Mouse (Mus musculus) CD4-positive naive resting alpha-beta T cell, adult 76 days (primary cell): ENCODE measurements around the gene Gm26965. TPM values are rescaled to one million over a fixed set of nuclear protein-coding genes. Genes with fewer than 3 reads are reported as not detected.

Experiments
- total RNA-seq: library from RNA; stranded (reverse); gene quantifications from one replicate; pipeline ENCODE4 v1.2.4, GENCODE M21; 2023

Gene Gm26965
- 1.1 TPM for total RNA-seq

DNA sequence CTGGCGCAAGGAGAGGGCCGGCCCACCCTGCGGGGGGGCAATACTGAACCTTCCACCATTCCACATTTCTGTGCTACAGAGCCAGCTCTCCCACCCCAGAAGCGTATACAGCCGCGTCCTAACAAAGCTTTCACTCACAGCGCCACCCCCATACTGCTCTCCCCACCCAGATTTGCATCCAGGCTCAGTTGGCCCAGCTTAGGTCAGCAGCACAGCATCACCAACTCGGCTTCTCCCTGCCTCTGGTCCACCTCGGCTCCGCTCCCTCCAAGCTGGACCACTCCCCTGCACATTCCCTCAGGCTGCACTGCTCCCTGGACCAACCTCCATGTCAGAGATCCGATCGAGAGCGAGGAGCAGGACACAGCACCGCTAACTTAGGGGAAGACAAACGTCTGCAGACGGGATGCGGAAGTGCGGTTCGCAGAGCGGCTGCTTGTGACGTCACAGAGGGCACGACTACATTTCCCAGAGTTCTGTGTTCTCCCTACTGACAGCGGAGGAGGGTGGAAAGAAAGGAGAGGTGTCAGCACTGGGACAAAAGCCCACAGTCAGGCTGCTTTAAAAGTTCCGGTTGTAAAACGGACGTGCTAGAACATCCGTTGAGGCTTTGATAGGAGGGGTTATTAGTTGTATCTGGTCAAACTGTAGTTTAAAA is at the start of gene Gm26965, which contains the start of gene Zfp87:
Gm26965 (minus strand) TSS at position 399 of the 658 bp plus-strand sequence.
Zfp87 (minus strand) TSS at position 425 of the 658 bp plus-strand sequence.

DNA sequence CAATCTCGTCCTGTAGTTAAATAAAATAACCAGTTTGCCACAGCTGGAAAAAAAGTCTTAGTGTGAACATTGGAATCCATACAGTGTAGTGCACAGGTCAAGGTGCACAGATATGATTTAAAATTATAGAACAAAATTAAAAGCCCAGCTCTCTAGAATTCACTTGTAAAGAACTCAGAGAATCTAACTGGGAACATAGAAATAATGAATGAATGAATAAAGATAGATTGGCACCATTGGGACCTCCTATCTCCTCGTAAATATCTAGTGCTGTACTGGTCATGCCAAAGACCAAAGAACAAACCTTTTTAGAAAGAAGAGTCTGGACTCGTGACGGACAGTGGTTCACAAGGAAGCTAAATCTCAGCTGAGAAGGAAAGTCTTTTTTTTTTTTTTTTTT is 27.8 kb upstream of the Gm26965 start, which contains the start of gene Zfp748:
Zfp748 (minus strand) TSS at position 101 of the 400 bp plus-strand sequence.

DNA sequence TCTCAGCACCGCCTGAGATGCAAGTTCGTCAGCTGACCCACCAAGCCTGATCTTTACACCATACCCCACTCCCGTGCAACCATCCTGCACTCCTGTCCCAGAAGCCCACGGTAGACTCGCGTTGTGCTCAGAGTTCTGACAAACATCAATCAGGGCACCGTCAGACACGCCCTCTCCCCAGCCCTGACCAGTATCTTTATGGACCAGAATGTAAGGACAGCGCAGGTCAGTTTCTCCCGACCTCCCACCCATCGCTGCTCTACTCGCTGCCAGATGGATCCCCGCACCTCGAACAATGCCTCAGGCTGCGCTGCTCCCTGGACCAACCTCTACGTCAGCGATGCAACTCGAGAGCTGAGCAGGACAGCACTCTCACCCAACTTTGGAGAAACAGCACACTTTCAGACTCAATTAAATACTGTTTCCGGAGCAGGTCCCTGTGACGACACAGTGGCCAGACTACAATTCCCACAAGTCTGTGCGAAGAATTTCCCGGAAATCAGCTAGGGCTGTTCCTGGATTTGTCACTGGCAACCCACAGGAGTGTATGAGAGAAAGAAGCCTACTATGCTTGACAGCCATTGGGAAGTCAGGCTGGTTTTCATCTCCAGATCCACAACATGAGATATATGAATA is 25.7 kb downstream of the Gm26965 start, which contains the start of gene Zfp58:
Zfp58 (minus strand) TSS at position 472 of the 636 bp plus-strand sequence.

DNA sequence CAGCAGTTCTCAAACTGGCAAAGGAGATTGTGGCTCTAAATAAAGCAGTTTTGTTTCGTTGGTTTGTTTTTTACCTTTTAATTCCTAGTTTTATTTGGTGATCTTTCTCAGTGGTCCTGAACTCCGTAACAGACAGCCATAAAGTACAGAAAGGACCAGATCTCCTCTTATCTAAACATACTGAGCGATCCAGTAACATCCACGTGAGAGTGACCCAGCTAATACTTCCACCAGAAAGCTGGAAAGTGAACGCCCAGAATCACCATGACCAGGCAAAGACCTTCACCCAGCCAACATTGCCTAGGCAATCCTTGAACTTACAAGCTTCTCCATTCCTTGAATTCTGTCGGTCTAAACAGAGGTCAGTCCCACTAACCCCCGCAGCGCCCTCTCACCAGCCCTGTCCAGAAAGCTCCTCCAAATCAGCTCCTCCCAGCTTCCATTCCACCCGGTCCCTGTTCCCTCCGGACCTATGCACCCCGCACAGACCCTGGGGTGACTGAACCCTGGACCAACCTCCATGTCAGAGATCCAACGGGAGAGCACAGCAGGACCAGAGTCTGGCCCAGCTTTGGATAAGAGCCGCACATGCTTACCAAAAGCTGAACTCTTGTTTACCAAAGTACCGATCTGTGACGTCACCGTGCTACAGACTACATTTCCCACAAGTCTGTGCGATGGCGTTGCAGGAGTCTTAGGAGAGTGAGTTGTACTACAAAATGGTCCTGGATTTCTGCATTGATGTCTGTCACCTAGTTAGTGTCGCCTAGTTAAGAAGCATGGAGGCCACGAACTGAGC is 42.1 kb downstream of the Gm26965 start, which contains the start of gene Zfp874b:
Zfp874b (minus strand) TSS at position 634 of the 799 bp plus-strand sequence.

DNA sequence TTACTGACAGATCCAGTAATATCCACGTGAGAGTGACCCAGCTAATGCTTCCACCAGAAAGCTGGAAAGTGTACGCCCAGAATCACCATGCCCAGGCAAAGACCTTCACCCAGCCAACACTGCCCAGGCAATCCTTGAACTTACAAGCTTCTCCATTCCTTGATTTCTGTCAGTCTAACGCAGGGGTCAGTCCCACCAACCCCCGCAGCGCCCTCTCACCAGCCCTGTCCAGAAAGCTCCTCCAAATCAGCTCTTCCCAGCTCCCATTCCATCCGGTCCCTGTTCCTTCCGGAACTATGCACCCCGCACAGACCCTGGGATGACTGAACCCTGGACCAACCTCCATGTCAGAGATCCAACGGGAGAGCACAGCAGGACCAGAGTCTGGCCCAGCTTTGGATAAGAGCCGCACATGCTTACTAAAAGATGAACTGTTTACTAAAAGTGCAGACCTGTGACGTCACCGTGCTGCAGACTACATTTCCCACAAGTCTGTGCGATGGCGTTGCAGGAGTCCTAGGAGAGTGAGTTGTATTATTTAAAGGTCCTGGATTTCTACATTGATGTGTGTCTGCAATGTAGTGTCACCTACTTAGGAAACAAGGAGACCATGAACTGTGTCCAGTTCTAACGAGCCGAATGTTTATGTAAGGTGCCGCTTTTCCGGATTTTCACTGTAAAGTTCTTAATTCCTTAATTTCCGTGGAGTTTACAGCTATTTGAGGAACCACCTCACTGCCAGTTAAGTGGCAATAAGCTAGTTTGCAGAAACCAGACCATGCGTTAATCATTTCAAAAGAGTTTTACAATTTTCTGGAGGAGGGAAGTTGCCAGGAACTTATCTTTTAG is 74.6 kb downstream of the Gm26965 start, which contains the start of gene Zfp874a:
Zfp874a (minus strand) TSS at position 453 of the 849 bp plus-strand sequence.

Other genes starting within 250 kb of the Gm26965 start
- gene Zfp458, start 247.7 kb downstream of the Gm26965 start, total RNA-seq, result 2.3 TPM
- not detected for gene Zfp457, start 219.7 kb downstream of the Gm26965 start, total RNA-seq
- 11.8 TPM for gene Zfp595, start 193.6 kb downstream of the Gm26965 start, total RNA-seq
- not detected for gene Gm28044, start 165.6 kb downstream of the Gm26965 start, total RNA-seq
- 5.2 TPM for gene Zfp953, start 165.5 kb downstream of the Gm26965 start, total RNA-seq
- gene Gm28041, start 150.4 kb downstream of the Gm26965 start, total RNA-seq, result 3.9 TPM
- gene Zfp456, start 150.3 kb downstream of the Gm26965 start, total RNA-seq, result 3.7 TPM
- gene Zfp429, start 126.3 kb downstream of the Gm26965 start, total RNA-seq, result 9.7 TPM
- gene Zfp459, start 104.7 kb downstream of the Gm26965 start, total RNA-seq, result 2.2 TPM
- 10.8 TPM for gene Zfp874a, start 74.5 kb downstream of the Gm26965 start, total RNA-seq
- gene Zfp874b, start 41.9 kb downstream of the Gm26965 start, total RNA-seq, result 31.5 TPM
- gene Zfp58, start 25.6 kb downstream of the Gm26965 start, total RNA-seq, result 10.8 TPM
- 17.1 TPM for gene Zfp87, start within 50 bp of the Gm26965 start, total RNA-seq
- gene Zfp748, start 27.7 kb upstream of the Gm26965 start, total RNA-seq, result 12.8 TPM
- gene Zfp729b, start 83.6 kb upstream of the Gm26965 start, total RNA-seq, result 13.0 TPM
- gene Gm49345, start 111.6 kb upstream of the Gm26965 start, total RNA-seq, result not detected
- 14.7 TPM for gene Zfp729a, start 111.6 kb upstream of the Gm26965 start, total RNA-seq
- 7.8 TPM for gene Zfp738, start 160.9 kb upstream of the Gm26965 start, total RNA-seq
- 8.3 TPM for gene Zfp65, start 203.0 kb upstream of the Gm26965 start, total RNA-seq
- 4.8 TPM for gene Zfp85, start 229.1 kb upstream of the Gm26965 start, total RNA-seq